Mouse (Mus musculus) megakaryocyte-erythroid progenitor cell, adult 5-6 weeks (primary cell): ENCODE results near the gene Rpl36. TPM values are rescaled to one million over a fixed set of nuclear protein-coding genes. Genes with fewer than 3 reads are reported as not detected.
"Not testable (repeated sequence)": the region's sequence is repeated elsewhere in the genome, so short reads cannot be mapped to it uniquely, and the experiment has no call there.

ENCODE experiments used
- ATAC-seq: replicated peaks from 2 replicates; pipeline ENCODE4 v1.8.0; 2016; ENCODE audit warnings: mild to moderate bottlenecking, inconsistent platforms; ENCODE audit not compliant: severe bottlenecking, poor library complexity, low FRiP score, low TSS enrichment
- total RNA-seq, 2 experiments: library from RNA; stranded (forward) in 1 of 2; stranded (reverse) in 1 of 2; fragments of 200-1000, 215-1000 nt in 1 of 2; fragments of >200 nt in 1 of 2; fragmentation: Nextera tagmentation in 1 of 2; gene quantifications; 2 replicates each; pipeline ENCODE4 v1.2.3; 2014 to 2017

Gene Rpl36
- total RNA-seq, 2 experiments from 2014 or later, result 2,001 to 4,512 TPM

- ATAC-seq, result not testable (repeated sequence)
These were observed 16.9 kb downstream of the Rpl36 start for GRCm38 (mm10) chr17:56629800-56630781.

GRCm38 (mm10) chr17:56631807-56632206, 18.6 kb downstream of the Rpl36 start:
- ATAC-seq, result no peak

GRCm38 (mm10) chr17:56634023-56634422, 20.8 kb downstream of the Rpl36 start:
- ATAC-seq, result no peak

GRCm38 (mm10) chr17:56643237-56643636, 30.0 kb downstream of the Rpl36 start:
- no peak for ATAC-seq

- no peak for ATAC-seq
These were observed 34.3 kb downstream of the Rpl36 start for GRCm38 (mm10) chr17:56647546-56647945.

GRCm38 (mm10) chr17:56651801-56652200, 38.6 kb downstream of the Rpl36 start:
- ATAC-seq, result peak; percentile 57

- no peak for ATAC-seq
These were observed 41.6 kb downstream of the Rpl36 start for GRCm38 (mm10) chr17:56654771-56655170.

DNA sequence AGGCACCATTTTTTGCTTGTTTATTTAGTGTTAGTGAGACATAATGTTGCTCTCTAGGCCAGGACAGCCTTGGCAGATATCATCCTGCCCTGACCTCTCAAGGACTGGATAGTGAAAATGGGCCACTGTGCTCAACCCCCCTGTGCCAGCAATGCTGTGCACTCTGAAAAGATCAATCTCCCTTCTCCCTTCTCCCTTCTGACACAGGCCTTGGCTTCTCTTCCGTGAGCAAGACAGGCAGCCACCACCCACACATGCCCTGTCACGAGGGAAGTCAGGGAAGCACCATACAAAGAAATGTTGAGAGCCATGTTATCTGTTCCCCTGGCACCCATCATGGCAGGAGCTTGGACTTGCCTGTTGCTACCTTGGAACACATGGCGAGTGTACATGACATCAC, 42.1 kb downstream of the Rpl36 start:
- ATAC-seq, result no peak

DNA sequence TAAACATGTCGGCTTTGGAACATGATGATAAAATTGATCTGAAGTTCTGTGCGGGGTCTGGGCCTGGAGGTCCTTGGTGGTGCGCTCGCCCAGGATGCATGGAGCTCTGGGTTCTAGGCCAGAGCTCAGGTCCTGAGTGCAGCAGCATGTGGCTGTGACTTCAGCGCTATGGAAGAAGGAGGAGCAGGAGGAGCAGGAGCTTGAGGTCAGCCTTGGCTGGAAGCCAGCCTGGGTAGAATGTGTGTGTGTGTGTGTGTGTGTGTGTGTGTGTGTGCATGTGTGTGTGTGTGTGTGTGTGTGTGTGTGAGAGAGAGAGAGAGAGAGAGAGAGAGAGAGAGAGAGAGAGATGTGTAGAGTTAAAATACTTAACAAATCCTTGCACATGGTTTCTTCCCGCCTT, 43.0 kb downstream of the Rpl36 start:
- ATAC-seq, result no peak

DNA sequence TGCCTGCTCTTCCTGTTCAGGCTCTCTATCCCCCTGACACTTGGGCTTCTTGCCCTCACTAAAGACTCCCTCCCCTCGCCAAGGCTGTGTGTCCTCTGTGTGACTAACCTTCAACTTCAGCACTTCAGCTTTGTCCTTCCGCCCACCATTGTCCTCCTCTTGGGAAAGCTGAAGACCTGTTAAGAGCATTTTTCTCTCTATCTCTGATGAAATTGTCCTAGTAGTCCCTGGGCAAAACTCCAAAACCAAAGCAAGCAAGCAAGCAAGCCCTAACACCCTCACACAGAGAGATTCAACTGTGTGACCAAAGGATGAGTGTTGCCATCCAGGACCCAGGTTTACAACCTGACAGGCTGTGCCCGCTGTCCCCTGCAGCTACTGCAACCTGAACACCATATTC, 50.4 kb downstream of the Rpl36 start:
- ATAC-seq, result no peak

Other genes starting within 250 kb of the Rpl36 start
- 55.7 and 65.0 TPM in 2 replicates for gene Ptprs, start 136.9 kb upstream of the Rpl36 start, total RNA-seq (2014; fragmentation: Nextera tagmentation)
- 36.6 and 48.3 TPM in 2 replicates for gene Ptprs, start 136.9 kb upstream of the Rpl36 start, total RNA-seq (2017)
- gene Znrf4, start 101.0 kb upstream of the Rpl36 start, total RNA-seq (2014; fragmentation: Nextera tagmentation), result not detected in 2 replicates
- gene Znrf4, start 101.0 kb upstream of the Rpl36 start, total RNA-seq (2017), result not detected in 2 replicates
- 2.8 TPM in 1 of 2 replicates, not detected in the other for gene Gm20219, start 59.0 kb upstream of the Rpl36 start, total RNA-seq (2014; fragmentation: Nextera tagmentation)
- not detected in 2 replicates for gene Gm20219, start 59.0 kb upstream of the Rpl36 start, total RNA-seq (2017)
- 158 and 166 TPM in 2 replicates for gene Safb2, start 28.8 kb upstream of the Rpl36 start, total RNA-seq (2014; fragmentation: Nextera tagmentation)
- gene Safb2, start 28.8 kb upstream of the Rpl36 start, total RNA-seq (2017), result 108 and 115 TPM in 2 replicates
- 122 and 171 TPM in 2 replicates for gene Safb, start 28.6 kb upstream of the Rpl36 start, total RNA-seq (2014; fragmentation: Nextera tagmentation)
- gene Safb, start 28.6 kb upstream of the Rpl36 start, total RNA-seq (2017), result 92.4 and 103 TPM in 2 replicates
- gene 2410015M20Rik, start 3.6 kb upstream of the Rpl36 start, total RNA-seq (2014; fragmentation: Nextera tagmentation), result 126 and 171 TPM in 2 replicates
- gene 2410015M20Rik, start 3.6 kb upstream of the Rpl36 start, total RNA-seq (2017), result 82.9 and 126 TPM in 2 replicates
- 59.8 and 63.2 TPM in 2 replicates for gene Lonp1, start 13.5 kb downstream of the Rpl36 start, total RNA-seq (2014; fragmentation: Nextera tagmentation)
- 76.5 and 108 TPM in 2 replicates for gene Lonp1, start 13.5 kb downstream of the Rpl36 start, total RNA-seq (2017)
- not detected in 2 replicates for gene Catsperd, start 14.7 kb downstream of the Rpl36 start, total RNA-seq (2014; fragmentation: Nextera tagmentation)
- 0.38 TPM in 1 of 2 replicates, not detected in the other for gene Catsperd, start 14.7 kb downstream of the Rpl36 start, total RNA-seq (2017)
- 81.7 and 94.5 TPM in 2 replicates for gene Ranbp3, start 59.9 kb downstream of the Rpl36 start, total RNA-seq (2014; fragmentation: Nextera tagmentation)
- gene Ranbp3, start 59.9 kb downstream of the Rpl36 start, total RNA-seq (2017), result 50.6 and 58.1 TPM in 2 replicates
- gene Ndufa11, start 104.4 kb downstream of the Rpl36 start, total RNA-seq (2014; fragmentation: Nextera tagmentation), result 181 and 226 TPM in 2 replicates
- gene Ndufa11, start 104.4 kb downstream of the Rpl36 start, total RNA-seq (2017), result 75.6 and 167 TPM in 2 replicates
- gene Vmac, start 104.6 kb downstream of the Rpl36 start, total RNA-seq (2014; fragmentation: Nextera tagmentation), result 4.5 and 5.5 TPM in 2 replicates
- gene Vmac, start 104.6 kb downstream of the Rpl36 start, total RNA-seq (2017), result 4.1 and 7.6 TPM in 2 replicates
- gene Nrtn, start 144.1 kb downstream of the Rpl36 start, total RNA-seq (2014; fragmentation: Nextera tagmentation), result not detected in 2 replicates
- not detected in 2 replicates for gene Nrtn, start 144.1 kb downstream of the Rpl36 start, total RNA-seq (2017)
- 21.6 and 28.6 TPM in 2 replicates for gene Dus3l, start 151.3 kb downstream of the Rpl36 start, total RNA-seq (2014; fragmentation: Nextera tagmentation)
- 13.9 and 17.9 TPM in 2 replicates for gene Dus3l, start 151.3 kb downstream of the Rpl36 start, total RNA-seq (2017)
- gene Prr22, start 156.8 kb downstream of the Rpl36 start, total RNA-seq (2014; fragmentation: Nextera tagmentation), result 5.4 and 6.6 TPM in 2 replicates
- gene Prr22, start 156.8 kb downstream of the Rpl36 start, total RNA-seq (2017), result 1.3 and 2.3 TPM in 2 replicates
- 23.0 and 29.3 TPM in 2 replicates for gene Rfx2, start 217.6 kb downstream of the Rpl36 start, total RNA-seq (2014; fragmentation: Nextera tagmentation)
- 4.7 and 10.5 TPM in 2 replicates for gene Rfx2, start 217.6 kb downstream of the Rpl36 start, total RNA-seq (2017)